Mouse (Mus musculus) MEL (cell line): ENCODE measurements around the gene Hoxa1.

Experiments
- CHD2 ChIP-seq: IDR thresholded peaks from 2 replicates; pipeline ENCODE4 v1.6.1; 2011; ENCODE audit warnings: low read length, improper control_type of control experiment
- CTCF ChIP-seq, 3 experiments: IDR thresholded peaks in 2 of 3; conservative IDR thresholded peaks in 1 of 3; 2 replicates each; pipeline ENCODE4 v1.5.1; 2011 to 2012; ENCODE audit warnings: low read length in 3 of 3, low read depth in 2 of 3, mild to moderate bottlenecking in 2 of 3, improper control_type of control experiment in 1 of 3, inconsistent platforms in 1 of 3, mixed read lengths in 1 of 3, moderate library complexity in 1 of 3; ENCODE audit not compliant: control insufficient read depth in 1 of 3, insufficient read depth in 1 of 3, poor library complexity in 1 of 3, severe bottlenecking in 1 of 3
- E2F4 ChIP-seq: IDR thresholded peaks from 2 replicates; pipeline ENCODE4 v1.6.1; 2011; ENCODE audit warnings: low read depth, low read length, improper control_type of control experiment, borderline replicate concordance
- GATA1 ChIP-seq: IDR thresholded peaks from 2 replicates; pipeline ENCODE4 v1.6.1; 2011; ENCODE audit warnings: low read depth, low read length, improper control_type of control experiment
- MAFK ChIP-seq: IDR thresholded peaks from 2 replicates; pipeline ENCODE4 v1.6.1; 2011; ENCODE audit warnings: low read depth, mild to moderate bottlenecking, low read length, improper control_type of control experiment, borderline replicate concordance
- POLR2A ChIP-seq, 2 experiments: IDR thresholded peaks; 2 replicates each; pipeline ENCODE4 v1.6.1; 2011 to 2012; ENCODE audit warnings: low read length in 2 of 2, mild to moderate bottlenecking in 2 of 2, control low read depth in 1 of 2, improper control_type of control experiment in 1 of 2, low read depth in 1 of 2, moderate library complexity in 1 of 2; ENCODE audit not compliant: control insufficient read depth in 1 of 2, insufficient read depth in 1 of 2, poor library complexity in 1 of 2
- POLR2AphosphoS2 ChIP-seq: IDR thresholded peaks from 2 replicates; pipeline ENCODE4 v1.6.1; 2011; ENCODE audit warnings: low read length, improper control_type of control experiment
- POLR2AphosphoS5 ChIP-seq: IDR thresholded peaks from 2 replicates; pipeline ENCODE4 v1.6.1; 2012; ENCODE audit warnings: low read depth, borderline replicate concordance, mild to moderate bottlenecking, inconsistent platforms, low read length, moderate library complexity, mixed read lengths
- RAD21 ChIP-seq: IDR thresholded peaks from 2 replicates; pipeline ENCODE4 v1.6.1; 2011; ENCODE audit warnings: mild to moderate bottlenecking, low read depth, low read length, improper control_type of control experiment
- SIN3A ChIP-seq: IDR thresholded peaks from 2 replicates; pipeline ENCODE4 v1.6.1; 2012; ENCODE audit warnings: low read length, improper control_type of control experiment, inconsistent platforms
- TAL1 ChIP-seq: IDR thresholded peaks from 2 replicates; pipeline ENCODE4 v1.6.1; 2012; ENCODE audit warnings: mild to moderate bottlenecking, inconsistent platforms, low read length, moderate library complexity, mixed read lengths
- ZKSCAN1 ChIP-seq: IDR thresholded peaks from 2 replicates; pipeline ENCODE4 v1.6.1; 2012; ENCODE audit warnings: low read depth, mild to moderate bottlenecking, inconsistent platforms, low read length, improper control_type of control experiment, moderate library complexity
- ZNF384 ChIP-seq: IDR thresholded peaks from 2 replicates; pipeline ENCODE4 v1.6.1; 2012; ENCODE audit warnings: low read depth, mild to moderate bottlenecking, inconsistent platforms, low read length, improper control_type of control experiment

- TF ChIP-seq E2F4, result no peak
- no peak for TF ChIP-seq ZKSCAN1
- TF ChIP-seq CHD2, result no peak
- no peak for TF ChIP-seq POLR2AphosphoS2
- no peak for TF ChIP-seq SIN3A
- TF ChIP-seq POLR2A (IDR thresholded peaks at IDR 0.05; ENCODE audit: control insufficient read depth in 1 of 2, insufficient read depth in 1 of 2, low read depth in 1 of 2, low read length in 2 of 2, poor library complexity in 1 of 2), result no peak
- TF ChIP-seq GATA1, result no peak
- TF ChIP-seq ZNF384, result no peak
- no peak for TF ChIP-seq TAL1
- no peak for TF ChIP-seq RAD21
- no peak for TF ChIP-seq CTCF (IDR thresholded peaks at IDR 0.05 in 2 of 3, conservative IDR thresholded peaks at IDR 0.05 in 1 of 3; ENCODE audit: control insufficient read depth in 1 of 3, insufficient read depth in 1 of 3, low read depth in 2 of 3, low read length in 3 of 3, poor library complexity in 1 of 3, severe bottlenecking in 1 of 3)
- TF ChIP-seq POLR2AphosphoS5, result no peak
- TF ChIP-seq MAFK, result no peak
These were observed 19.0 kb downstream of the Hoxa1 start for GRCm38 (mm10) chr6:52139115-52139514.
